Mouse (Mus musculus): ENCODE results near the gene Pusl1.
A peak's percentile ranks its signal among the peaks of the same experiment; 100 is the strongest.

Pusl1 gene

DNA sequence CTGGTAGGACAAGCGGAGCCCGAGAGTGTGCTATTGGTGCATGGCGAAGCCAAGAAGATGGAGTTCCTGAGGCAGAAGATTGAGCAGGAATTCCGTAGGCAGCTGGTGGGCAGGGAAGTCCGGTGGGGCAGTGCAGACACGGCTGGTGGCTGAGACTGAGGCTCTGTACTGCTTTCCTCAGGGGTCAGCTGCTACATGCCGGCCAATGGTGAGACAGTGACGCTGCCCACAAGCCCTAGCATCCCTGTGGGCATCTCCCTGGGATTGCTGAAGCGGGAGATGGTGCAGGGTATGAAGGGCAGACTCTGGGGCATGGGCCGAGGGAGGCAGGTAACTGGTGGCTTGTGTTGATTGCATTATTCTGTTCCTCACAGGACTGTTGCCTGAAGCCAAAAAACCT, 3.9 kb downstream of the Pusl1 start:
- DNase-seq (ENCODE audit: low spot score in 2 of 2): no peak

DNA sequence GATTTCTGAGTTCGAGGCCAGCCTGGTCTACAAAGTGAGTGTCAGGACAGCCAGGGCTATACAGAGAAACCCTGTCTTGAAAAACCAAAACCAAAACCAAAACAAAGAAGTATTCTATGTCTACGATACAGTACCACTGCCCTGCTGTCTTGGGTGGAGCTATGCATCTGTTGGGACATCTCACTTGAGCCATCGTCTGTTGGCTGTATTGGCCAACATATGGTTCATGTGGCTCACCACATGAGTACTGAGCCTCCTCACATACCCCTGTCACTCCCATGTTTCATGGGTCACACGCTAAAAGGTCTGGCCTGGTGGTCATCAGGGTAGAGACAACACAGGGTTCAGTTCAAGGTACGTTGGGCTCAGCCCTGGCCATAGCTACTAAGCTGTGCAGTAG, 5.3 kb downstream of the Pusl1 start:
- DNase-seq (ENCODE audit: low spot score in 2 of 2): no peak

DNA sequence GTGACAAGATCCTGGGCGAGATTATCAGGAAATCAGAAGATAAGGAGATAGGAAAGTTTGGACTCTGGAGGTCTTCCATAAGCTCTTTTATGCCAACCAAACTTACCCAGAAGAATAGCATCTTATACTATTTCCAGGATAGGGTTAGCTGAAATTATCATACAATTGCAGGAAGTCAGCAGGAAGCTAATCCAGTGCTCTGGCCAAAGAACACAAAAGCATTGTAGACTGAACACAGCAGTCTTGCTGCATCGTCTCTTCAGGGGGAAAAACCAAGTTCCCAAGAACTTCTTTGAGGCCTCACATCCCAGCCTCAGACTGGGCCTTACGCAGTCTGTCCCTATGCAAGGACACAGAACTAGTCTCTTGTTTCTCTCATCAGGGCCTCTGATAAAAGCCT, 8.0 kb downstream of the Pusl1 start:
- no peak for DNase-seq (ENCODE audit: low spot score in 2 of 2)

DNA sequence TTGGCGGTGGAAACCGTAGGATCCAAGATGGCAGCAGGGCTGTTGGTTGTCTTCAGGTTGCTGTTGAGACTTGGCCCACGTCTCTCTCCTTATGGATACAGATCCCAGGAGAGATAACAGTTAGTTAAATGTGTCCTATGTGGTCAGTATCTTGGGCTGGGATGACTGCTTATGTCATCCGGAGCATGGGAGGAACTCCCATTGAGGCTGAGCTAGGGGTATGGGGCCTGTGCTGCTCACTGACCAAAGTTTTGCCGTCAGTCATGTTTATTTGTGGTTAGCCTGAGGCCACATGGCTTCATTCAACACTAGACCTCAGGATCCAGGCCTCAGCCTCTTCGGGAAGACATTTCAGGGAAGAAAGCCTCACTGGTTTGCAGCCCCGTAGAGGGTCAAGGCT, 20.2 kb downstream of the Pusl1 start:
- no peak for DNase-seq (ENCODE audit: low spot score in 2 of 2)

DNA sequence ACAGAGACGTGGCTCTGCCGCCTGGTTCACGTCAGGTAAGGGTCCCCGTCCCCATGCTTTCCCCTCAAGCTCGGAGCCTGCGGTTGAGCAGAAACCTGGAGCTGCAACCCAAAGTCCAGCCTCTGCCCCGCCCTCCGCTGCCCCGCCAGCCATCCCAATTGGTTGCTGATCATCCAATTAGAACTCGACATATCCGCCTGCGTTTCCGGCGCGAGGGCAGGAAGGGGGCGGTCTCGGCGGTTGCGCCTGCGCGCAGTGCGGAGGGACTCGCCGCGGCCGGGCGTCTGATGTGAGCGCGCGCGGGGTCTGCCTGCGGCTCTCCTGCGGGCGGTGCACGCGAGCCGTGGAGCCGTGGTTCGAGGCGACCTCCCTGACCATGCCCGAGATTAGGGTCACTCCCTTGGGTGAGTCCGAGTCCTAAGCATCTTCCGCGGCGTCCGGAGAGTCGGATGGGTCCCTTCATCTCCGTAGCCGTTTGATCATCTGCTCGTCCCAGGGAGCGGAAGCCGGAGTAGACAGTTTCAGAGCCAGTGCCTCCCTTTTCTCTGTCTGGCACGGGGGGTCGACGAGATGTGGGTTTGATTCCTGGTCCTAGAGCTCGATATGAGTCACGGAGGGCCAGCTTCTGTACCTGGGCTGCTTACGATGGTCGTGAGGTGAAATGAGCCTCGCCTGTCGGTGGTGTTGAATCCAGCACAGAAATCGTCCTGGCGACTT, 22.1 kb downstream of the Pusl1 start, which contains the start of the genes Cptp and Ints11:
TSS of gene Cptp (minus strand) at position 124 of the 717 bp plus-strand sequence.
TSS of gene Ints11 (plus strand) at position 230 of the 717 bp plus-strand sequence.
- peak; percentile 94 to 97 for DNase-seq (ENCODE audit: low spot score in 2 of 2)

DNA sequence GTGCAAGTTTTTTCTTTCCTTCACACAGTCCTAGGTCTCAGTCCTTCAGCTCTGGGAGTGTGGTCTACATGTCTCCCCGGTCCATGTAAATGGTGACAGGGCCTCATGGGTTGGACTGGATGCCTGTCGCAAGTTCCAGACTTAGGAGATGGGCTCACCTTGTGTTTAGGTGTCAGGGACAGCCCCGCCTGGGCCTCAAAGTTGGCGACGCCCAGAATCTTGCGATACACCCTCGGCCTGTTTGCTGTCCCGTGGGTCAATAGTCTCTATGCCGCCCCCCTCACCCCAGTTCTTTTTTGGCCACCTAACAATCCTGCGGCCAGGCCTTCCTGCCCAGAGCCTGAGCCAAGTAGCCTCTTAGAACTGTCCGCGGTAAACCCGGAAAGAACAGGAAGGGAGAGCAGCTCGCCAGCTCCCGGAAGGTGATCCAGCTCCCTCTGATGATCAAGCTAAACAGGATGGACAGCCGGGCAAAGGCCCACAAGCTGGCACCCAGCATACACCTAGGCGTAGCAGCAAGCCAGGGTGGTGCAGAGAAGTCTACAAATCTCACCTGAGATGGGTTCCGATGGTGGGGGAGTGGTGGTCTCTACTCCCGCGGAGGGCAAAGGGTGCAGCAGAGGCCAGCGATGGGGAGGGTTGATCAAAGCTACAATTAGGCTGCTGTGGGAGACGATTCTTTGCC, 22.8 kb downstream of the Pusl1 start:
- no peak for DNase-seq (ENCODE audit: low spot score in 2 of 2)

DNA sequence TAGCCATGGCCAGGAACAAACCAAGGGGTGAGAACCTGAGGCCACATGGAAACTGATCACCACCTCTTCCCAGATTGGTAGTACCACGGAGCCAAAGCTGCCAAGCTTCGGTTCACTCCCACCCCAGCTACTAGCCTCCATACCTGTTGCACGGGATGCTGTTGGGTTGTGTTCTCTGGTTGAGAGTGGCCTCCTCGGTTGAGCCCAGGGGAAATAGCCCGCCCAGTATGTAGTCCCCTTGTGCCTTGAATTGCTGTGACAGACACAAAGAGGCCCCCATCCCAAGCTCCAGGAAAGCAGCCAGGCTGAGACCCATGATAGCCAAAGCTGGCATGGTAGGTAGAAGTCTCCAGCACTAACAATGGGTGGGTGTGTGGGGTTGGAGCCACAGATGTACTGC, 28.6 kb downstream of the Pusl1 start, which contains the start of gene Tas1r3:
TSS of gene Tas1r3 (minus strand) at position 362 of the 400 bp plus-strand sequence.
- DNase-seq (ENCODE audit: low spot score in 2 of 2): no peak

DNA sequence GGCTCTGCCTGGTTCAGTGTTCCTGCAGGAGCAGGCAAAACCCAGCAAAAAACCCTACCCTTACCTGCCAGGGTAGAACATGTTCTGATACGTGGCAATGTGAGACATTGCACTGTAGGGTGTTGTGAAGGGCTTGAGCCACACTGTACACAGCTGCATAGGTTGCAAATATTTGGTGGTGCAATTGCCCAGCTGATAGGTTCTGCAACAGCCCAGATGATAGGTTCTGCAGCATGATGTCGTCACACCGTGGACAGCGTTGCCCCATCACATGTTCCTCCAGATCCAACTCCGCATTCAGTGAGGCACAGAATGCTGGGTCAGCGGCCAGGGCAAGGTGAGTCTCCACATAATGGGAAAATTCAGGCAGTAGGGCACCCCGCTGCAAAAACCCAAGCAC, 29.8 kb downstream of the Pusl1 start:
- no peak for DNase-seq (ENCODE audit: low spot score in 2 of 2)

DNA sequence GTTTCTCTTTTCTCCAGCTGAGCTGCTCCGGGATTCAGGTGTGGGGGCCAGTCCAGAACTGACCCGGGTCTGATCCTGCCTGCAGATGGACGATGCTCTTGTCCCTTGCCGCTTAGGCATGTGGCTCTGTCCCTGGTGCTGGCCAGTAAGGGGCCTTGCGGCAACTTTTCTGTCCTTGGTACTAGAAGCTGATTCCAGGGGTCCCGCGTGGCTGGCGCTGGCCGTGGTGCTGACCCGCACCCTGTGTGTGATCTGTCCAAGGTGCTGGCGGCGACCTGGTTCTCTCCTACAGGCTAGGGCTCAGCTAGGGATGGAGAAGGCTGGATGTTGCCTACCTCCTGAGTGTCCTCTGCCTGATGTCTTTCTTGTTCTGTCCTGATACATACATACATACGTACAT, 32.3 kb downstream of the Pusl1 start:
- peak in 1 of 2 experiments; percentile 17 for DNase-seq (ENCODE audit: low spot score in 2 of 2)

DNA sequence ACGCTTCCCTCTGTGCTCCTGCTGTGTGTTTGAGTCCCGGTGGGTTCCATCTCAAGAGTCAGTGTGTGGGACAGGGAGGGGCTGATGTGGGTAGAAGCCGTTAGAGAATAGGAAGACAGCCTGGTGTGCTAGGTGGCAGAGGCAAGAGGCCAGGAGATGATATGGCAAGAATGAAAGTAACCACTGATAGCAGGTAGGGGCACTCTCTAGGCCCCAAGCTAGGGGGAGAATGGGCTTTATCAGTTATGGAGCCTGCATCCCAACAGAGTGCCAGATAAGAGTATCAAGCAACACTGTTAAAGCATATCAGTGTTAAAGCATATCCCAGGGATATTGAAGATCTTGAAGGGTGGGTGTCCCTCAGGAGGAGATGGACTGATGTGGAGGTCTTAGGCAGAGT, 34.7 kb downstream of the Pusl1 start:
- no peak for DNase-seq (ENCODE audit: low spot score in 2 of 2)

DNA sequence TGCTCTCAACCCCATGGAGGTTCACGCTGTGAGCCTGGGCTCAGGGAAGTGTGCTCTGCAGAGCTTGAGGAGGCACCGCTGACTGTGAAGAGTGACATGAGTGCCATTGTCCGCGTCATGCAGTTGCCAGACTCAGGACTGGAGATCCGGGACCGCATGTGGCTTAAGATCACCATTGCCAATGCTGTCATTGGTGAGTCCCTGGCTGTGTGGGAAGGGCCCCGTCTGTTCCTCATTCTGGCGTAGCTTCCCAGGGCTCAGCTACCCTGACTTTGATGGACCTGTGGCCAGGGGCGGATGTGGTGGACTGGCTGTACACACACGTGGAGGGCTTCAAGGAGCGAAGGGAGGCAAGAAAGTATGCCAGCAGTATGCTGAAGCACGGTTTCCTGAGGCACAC, 35.5 kb downstream of the Pusl1 start:
- DNase-seq (ENCODE audit: low spot score in 2 of 2): no peak

DNA sequence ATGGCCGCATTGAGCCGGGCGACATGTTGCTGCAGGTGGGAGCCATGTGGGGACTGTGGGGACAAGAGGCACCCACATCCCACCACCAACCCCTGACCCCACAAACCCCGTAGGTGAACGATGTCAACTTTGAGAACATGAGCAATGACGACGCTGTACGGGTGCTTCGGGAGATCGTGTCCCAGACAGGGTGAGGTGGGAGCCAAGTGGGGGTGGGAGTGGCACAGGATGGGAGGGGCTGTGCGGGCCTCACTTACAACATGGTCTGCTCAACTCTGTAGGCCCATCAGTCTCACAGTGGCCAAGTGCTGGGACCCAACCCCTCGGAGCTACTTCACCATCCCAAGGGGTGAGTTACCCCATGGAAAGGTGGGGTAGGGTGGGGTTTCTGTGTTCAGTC, 36.6 kb downstream of the Pusl1 start:
- no peak for DNase-seq (ENCODE audit: low spot score in 2 of 2)

DNA sequence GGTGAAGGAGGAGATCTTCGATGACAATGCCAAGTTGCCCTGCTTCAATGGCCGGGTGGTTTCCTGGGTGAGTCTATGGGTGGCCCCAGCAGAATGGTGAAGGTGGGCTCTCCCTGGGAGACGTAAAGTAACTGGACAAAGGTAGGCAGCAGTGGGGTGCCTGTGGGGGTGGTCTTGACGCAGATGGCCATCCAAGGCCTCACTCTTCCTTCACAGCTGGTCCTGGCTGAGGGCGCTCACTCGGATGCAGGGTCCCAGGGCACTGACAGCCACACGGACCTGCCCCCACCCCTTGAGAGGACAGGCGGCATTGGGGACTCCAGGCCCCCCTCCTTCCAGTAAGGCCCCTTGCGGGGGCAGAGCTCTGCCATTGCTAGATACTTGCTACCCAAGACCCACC, 38.2 kb downstream of the Pusl1 start:
- no peak for DNase-seq (ENCODE audit: low spot score in 2 of 2)

DNA sequence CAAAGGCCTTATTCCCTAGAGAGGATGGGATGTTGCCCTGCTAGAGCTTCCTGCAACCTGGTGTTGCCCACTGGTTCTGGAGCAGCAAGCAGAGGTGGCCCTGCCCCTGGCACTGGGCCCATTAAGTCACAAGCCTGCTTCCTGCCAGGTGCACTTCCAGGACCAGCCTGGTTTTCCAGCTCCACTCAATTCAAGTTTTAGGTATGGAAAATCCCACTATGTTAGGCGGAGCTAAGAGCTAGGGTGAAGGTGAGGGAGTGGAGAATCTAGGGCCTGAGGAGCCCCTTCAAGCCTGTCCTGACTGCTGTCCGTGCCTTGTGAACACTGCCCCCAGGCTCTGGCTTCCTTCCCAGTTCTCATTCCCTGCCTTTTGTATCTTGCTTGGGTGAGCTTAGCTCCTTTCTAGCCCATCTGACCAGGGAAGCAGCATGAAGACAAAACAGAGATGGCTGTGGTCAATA, 39.6 kb downstream of the Pusl1 start:
- DNase-seq (ENCODE audit: low spot score in 2 of 2): peak in 1 of 2 experiments; percentile 8

DNA sequence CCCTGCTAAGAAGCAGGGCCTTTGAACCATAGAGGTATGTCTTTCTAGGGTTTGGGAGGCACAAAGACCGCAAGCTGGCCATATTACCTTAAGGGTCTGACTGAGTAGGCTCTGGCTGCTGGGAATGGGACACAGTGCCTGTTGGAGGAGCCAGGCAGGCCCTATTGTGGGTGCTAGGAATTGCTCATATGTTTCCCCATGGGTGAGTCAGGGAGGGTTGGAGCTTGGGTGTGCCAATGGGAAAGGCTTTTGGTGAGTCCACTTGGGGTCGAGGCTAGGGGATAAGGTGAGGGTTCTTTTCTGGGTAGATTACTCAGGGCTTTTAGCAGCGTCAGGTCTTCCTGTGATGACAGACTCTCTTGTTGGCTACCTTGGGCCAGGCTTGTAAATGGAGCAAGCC, 40.2 kb downstream of the Pusl1 start:
- peak in 1 of 2 experiments; percentile 1 for DNase-seq (ENCODE audit: low spot score in 2 of 2)

DNA sequence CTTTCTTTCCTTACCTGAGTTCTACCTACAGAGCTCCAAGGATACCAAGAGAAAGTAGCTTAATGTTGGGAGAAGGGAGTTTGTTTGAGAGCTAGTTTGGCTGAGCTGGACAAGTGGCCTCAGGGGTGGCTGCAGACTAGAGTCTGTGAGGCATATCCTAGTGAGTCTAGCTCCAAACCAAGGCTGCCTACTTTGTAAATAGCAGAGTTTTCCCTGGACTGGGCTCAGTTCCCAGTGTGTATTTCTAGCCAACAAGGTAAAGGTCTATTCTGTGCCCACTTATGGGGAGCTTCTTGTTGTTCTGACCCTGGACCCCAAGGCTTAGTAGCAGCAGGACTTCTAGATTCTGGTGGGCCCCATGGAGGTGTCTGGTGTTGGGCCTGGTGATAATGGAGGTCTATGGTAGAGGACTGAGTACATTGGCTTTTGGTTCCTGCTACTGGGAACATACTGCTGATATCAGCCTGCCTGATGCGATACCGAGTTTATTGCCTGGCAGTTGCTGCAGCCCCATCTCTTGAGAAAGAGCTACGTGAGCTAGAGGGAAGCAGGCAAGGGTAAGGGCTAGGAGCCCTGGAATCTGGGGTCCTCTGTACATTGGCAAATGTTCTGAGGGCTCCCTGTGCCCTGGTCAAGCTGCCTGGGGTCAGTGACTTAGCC, 41.7 kb downstream of the Pusl1 start:
- no peak for DNase-seq (ENCODE audit: low spot score in 2 of 2)

DNA sequence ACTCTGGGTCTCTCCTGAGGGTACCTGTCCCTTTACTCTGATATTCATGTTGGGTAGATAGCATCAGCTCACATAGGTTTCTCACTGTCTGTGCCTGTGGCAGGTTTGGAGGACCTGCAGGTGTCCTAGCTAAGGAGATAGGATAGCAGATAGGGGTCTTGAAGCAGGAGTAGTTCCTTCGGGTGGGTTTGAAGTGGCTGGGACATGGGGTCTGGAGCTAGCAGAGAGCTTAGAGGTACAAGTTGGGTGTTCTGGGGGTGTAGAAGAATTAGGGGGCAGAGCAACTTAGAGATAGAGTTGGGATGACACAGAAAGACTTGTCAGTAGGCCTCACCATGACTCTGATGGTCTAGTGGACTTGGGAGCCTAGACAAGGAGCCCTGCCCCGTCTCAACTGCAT, 42.2 kb downstream of the Pusl1 start:
- DNase-seq (ENCODE audit: low spot score in 2 of 2): no peak

DNA sequence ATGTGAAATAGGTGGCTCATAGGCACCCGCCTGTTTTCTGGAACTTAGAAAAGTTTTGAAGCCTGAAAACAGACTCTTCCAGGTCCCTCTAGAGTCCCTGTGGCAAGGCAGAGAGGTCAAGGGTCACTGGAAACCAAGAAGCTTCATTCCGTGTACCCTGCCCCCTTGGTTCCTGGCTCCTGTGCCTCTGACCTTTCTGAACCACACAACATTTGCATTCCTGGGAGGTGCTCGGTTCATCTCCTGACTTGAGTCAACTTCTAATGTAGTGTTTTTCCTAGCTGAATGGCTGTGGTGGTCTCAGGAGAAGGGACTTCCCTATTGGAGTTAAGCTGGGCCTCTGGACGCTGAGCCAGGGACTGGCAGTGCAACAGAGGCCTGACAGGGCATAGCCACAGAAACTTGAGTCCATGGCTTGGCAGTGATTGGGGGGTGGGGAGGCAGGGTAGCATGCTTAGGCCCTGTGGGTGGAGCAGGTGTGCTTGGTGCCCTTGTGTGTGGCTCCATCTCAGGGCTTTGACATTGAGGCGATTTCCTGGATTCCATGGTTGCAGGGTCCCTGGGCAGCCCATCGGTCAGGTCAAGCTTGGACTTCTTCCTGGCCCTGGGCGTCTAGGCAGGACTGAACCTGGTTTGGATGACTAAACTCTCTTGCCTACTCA, 43.0 kb downstream of the Pusl1 start:
- peak in 1 of 2 experiments; percentile 4 for DNase-seq (ENCODE audit: low spot score in 2 of 2)

DNA sequence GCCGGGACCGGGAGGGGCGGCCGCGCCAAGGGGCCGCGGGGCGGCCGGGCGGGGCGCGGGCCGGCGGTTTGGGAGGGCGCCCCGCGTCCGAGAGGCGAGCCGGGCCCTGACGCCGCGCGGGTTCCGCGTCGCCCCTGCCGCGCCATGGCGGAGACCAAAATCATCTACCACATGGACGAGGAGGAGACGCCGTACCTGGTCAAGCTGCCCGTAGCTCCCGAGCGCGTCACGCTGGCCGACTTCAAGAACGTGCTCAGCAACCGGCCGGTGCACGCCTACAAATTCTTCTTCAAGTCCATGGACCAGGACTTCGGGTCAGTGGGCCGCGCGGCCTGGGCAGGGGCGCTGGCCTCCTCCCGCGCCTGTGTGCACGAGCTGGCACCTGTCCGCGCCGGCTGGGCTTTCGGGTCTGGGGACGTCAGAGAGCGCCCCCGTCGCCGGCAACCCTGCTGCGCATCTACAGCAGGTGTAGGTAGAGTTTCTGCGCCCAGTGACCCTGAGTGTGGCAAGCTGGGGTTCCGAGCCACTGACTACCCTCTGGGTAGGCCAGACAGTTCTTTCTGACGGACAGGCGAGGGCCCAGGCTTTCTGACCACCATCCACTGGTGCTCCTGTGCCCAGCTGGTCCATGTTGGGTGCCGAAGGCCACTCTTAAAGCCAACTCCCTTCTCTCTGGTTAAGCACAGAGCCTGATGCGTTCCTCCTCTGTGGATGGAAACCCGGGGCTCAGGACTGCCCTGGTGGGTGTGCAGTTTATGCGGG, 43.8 kb downstream of the Pusl1 start:
- no peak for DNase-seq (ENCODE audit: low spot score in 2 of 2)

DNA sequence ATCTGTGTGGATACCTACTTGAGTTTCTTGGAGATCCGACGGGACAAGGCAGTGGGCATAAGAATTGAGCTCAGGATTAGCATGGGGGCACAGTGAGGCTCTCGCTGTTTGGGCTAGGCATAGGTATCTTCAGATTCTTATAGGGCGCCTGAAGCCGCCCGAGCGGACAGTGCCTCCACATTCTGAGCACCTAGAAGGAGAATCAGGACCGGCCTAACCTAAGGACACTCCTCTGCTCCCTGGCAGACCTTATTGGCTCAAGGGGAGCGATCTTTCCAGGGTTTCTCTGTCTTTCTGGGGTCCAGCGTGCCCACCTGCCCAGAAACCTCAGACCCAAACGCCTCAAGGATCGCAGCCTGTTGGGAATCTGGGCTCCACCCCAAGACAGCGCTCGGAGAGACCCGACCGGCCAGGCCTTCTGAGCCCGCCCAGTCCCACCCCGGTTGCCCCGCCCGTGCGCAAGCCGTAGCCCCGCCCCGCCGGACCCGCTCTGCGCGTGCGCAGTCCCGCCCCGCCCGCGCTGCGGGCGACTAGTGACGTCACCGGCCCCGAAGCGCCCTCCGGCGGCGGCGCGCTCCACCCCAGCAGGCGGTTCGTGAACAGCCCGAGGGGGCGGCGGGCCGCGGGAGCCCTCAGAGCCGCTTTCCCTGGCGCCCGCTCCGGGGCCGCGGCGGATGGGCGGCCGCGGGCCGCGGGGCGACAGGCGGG, 44.6 kb downstream of the Pusl1 start, which contains the start of gene Dvl1:
TSS of gene Dvl1 (plus strand) at position 532 of the 708 bp plus-strand sequence.
- DNase-seq (ENCODE audit: low spot score in 2 of 2): peak; percentile 88 to 94

DNA sequence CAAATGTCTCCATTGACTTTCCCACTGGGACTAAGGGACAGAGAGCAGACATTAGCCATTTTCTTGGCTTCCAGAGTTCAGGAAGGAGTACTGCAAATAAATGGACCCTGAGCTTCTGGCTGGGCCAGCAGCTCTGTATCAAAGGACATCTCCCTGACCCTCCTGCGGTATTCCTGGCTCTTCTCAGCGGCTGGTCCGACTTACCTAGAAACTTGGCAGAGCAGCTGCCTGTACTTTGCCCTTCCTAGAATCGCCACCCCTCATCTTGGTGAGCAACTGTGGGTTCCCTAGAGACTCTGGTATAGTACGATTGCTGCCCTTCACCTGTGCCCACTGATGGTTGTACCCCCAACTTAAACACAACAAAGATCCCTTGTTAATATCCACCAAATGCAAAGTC, 48.4 kb downstream of the Pusl1 start:
- DNase-seq (ENCODE audit: low spot score in 2 of 2): no peak
